Mouse (Mus musculus) gastrocnemius, postnatal 10 days (tissue): ENCODE results near the gene Hist1h2ah. TPM values are rescaled to one million over a fixed set of nuclear protein-coding genes. Genes with fewer than 3 reads are reported as not detected.

ENCODE experiments used
- DNase-seq: peaks from one replicate; pipeline ENCODE4 v3.0.0; 2021; ENCODE audit warnings: mixed read lengths
- total RNA-seq, 2 experiments: library from RNA; stranded (reverse); gene quantifications; 2 replicates each; pipeline ENCODE4 v1.2.3; 2021

Hist1h2ah gene
- total RNA-seq, 2 experiments from 2014 or later: 171 to 199 TPM

GRCm38 (mm10) chr13:22008707-22009106 is 26.7 kb downstream of the Hist1h2ah start:
- DNase-seq: no peak

DNA sequence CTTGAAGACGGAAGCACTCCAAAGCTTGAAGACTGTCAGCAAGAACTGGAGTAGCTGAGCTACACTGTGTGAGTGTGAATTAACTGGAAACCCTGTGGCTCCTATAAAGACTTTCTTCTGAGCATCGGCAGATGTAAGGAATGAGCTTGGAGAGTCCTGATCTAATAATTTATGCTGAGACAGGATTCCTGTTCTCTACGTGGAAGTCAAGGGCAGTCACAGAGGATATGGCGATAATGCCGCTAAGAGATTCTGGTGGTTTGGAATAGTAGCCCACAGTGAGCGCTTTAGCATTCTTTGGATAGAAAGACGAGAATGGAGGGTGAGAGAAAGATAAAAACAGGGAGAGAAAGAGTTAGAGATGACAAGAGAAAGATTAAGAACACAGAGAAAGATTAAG is 27.5 kb downstream of the Hist1h2ah start:
- no peak for DNase-seq

- DNase-seq: no peak
Observed at GRCm38 (mm10) chr13:22007121-22007510, 28.3 kb downstream of the Hist1h2ah start.

- DNase-seq: no peak
Observed at GRCm38 (mm10) chr13:22006334-22007120, 28.8 kb downstream of the Hist1h2ah start.

DNA sequence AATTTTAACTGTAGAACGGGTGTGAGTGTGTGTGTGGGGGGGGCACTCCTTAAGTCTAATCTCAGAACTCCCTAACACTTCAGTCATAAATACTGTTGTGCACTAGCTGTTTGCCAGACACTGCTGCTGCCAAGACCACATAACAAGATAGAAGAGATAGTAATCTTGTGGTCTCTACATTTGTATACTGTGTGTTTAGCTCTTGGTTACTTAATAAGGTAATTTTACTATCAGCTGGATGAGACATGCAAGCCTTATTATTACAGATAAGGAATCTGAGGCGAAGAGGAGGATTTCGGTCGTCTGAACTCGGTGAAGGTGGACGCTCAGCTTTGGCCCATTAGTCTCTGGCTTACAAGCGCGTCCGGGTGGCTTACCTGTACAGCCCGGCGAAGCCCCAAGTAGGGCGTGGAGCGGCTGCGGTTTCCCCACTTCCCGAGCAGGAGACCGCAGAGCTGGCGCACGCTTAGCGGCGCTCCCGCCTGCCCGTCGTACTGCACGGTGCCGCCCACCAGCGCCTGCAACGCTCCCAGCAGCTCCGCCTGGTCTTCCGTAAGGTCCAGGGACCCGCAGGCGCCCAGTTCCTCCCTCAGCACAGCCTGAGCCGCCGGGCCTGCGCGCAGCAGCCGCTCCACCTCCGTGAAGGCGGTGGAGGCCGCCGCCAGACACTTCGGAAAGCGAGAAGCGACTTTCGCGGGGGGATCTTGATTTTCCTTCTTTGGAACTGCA is 29.6 kb downstream of the Hist1h2ah start:
- DNase-seq: peak; percentile 38

DNA sequence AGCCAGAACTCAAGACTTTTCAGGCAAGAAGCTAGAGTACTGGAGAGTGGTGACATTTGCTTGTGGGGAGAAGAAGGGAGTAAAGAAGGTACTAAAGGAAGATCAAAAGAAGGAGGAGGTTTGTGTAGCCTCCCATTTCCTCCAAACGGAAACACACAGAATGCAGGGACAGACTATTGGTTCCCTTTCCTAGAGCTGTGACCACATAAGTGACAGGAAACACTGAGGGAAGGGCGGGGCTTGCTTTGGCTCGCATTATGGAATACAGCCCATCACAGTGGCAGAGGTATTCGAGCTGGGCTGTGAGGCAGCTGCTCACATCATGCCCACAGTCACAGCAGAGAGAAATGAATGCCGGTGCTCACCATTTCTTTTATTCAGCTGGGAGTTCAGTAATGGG is 33.5 kb downstream of the Hist1h2ah start:
- DNase-seq: no peak

DNA sequence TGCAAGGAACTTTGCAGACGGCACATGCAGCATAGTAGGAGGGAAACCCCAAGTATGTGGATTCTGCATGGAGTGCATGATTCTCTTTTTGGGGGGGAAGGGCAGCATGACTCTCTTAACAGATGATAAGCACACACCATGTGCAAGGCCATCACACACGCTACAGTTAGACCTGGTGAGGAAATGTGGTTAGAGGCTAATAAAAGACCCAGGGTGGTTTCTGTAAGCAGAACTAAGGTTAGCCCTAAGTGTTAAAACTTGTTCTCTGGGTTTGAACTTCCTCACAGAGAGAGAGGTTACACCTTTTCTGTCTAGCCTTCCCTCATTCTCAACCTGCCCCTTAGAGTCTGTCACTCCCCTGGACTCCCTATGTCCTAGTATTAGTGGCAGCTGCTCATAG is 34.0 kb downstream of the Hist1h2ah start:
- no peak for DNase-seq

- no peak for DNase-seq
Observed at GRCm38 (mm10) chr13:21999147-21999546, 36.2 kb downstream of the Hist1h2ah start.

DNA sequence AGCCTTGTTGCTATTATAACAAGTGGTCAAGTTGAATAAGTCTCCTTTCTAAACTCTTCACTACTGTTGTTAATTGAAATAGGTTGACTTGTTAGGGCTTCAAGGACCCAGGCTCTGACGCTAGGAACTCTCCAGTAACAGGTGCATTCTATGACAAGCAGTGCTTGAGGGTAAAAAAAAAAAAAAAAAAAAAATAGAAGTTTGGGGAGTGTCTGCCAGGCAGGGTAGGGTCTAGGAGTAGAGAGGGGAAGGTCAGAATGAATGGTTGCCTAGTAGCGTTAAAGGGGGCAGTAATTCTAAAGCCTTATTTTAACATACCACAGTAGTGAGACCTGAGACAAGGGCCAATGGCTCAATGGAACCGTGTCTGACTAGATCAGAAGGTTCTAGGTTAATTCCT is 37.0 kb downstream of the Hist1h2ah start:
- no peak for DNase-seq

- DNase-seq: no peak
Observed at GRCm38 (mm10) chr13:21997821-21998220, 37.5 kb downstream of the Hist1h2ah start.

DNA sequence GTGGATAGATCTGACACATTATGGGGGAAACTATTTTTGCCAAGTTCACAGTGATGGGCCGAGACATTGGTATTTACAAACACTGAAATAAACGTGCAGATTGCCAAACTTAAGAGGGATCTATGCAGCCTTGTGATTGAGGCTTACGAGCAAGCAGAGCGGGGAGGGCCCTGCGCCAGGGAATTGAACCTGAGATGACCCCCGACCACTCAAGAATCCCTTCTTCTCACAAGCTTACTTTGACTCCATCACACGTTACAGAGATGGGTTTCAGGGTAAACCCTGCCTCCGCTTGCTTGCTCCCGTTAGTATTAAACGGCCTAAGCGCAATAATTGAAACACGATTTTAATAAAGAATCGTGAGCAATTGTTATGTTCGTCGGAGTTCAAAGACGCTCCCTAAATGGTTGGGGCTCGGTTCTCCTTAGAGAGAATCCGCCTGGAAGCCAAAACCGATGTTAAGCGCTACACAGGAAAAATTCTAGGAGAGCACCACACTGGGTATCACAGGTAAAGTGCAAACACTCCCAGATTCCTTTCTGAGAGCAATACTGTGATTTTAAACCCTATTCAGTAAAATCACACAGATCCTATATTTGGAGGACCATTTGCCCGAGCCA is 38.1 kb downstream of the Hist1h2ah start:
- no peak for DNase-seq

DNA sequence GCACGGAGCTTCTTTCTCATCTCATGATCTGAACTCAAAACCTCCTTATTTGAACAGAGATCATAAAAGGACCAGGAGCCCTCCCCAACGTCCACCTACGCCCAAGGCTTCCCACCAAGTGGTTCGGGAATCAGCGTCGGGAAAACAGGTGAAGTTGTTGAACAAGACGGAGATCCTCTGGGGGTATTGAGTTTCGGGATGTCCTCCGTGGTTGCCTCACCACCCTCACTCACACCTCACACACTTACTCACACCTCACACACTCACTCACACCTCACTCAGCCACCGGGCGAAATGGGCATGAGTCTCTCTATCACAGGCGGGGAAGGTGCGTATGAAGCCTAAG is 38.6 kb downstream of the Hist1h2ah start:
- no peak for DNase-seq

DNA sequence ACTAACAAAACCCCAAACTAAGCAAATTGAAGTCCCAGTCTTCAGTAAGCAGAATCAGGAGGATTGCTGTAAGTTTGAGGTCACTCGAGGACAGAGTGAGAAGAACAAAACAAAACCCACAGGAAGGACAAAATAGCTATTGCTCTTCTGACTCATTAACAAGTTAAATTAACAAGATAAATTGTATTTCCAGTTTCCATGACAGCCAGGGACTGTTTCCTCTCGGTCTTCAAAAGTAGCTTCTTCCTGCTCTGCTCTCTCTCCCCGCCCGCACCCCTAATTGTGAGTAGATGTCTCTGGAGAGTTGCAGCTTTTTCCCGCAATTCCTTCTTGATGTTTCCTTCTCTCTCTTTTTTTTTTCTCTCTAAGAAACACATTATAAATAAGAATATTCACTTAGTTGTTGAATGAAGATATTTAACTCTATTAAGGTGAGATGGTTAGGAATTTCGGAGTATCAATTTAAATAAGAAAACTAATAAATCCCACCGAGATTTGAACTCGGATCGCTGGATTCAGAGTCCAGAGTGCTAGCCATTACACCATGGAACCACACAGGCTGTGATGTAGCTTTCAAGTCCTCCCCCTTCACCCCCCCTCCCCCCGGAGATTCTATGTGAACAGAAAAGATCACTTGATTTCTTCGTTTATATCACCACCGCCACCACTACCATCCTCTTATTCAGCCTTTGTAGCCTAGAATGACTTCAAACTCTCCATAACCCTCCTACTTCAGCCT is 39.1 kb downstream of the Hist1h2ah start:
- DNase-seq: no peak

DNA sequence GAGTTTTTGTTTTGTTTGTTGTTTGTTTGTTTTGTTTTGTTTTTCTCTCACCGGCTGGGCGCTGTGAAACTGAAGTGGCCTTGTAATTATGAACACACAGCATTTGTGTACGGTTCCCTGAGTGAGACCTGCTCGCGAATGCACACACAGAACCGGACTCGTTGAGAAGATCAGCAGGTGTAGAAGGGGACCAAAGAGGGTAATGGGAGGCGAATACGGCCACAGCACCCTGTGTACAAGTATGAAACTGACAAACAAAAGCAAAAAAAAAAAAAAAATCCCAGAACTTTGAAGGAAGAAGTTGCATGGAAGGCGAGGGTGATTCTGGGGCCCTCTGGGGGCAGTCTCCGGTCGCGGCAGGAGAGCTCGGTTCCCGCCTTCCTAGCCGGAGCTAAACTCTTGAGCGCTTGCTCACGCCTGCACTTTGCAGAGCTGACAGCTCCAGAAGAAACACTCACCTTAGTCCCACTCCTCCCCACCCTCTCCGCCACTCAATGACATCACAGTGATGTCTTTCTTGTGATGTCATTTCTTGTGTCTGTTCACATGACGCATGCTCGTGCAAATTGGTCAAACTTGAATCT is 39.9 kb downstream of the Hist1h2ah start:
- DNase-seq: no peak

DNA sequence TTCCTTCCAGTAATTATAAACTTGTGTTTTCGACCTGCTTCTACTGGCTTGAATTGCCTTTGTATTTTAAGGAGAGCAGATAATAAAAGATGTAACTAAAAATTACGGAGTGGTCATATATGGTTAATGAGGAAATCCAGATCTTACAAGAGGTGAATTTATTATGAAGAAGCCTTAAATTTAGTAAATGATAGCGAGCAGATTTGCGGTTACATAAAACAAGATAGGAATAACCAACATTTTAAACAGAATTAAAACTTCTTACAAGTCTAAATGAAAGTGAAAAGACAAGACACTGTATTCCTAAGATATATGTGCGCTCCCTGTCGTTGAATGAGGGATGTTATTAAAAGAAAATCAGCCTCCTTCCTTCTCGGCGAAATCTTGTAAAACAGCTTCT is 40.5 kb downstream of the Hist1h2ah start:
- DNase-seq: no peak

- DNase-seq: no peak
Observed at GRCm38 (mm10) chr13:21993957-21994738, 41.2 kb downstream of the Hist1h2ah start.

DNA sequence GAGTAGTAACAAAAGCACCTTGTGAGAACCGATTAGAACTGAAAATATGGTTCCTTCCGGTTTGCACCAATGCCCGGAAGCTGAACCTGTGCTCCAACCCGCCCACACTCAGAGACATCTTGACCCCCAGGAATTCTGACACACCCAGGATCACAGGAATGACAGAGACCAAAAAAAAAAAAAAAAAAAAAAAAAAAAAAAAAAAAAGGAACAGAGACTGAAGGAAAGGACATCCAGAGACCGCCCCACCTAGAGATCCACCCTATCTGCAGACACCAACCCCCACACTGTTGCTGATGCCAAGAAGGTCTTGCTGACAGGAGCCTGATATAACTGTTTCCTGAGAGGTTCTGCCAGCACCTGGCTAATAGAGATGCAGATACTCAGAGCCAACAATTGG is 42.8 kb downstream of the Hist1h2ah start:
- DNase-seq: no peak
